Mouse (Mus musculus) heart, embryonic 14.5 days (tissue): Measurements from ENCODE around the gene Muc13. TPM values are rescaled to one million over a fixed set of nuclear protein-coding genes. Genes with fewer than 3 reads are reported as not detected.

Experiments used
- ATAC-seq: fragments of 200-750 bp; cut with Nextera tagmentation; 2 replicates; pipeline ENCODE4 v1.8.0; 2017; ENCODE audit warnings: low read depth, moderate TSS enrichment; ENCODE audit not compliant: insufficient number of reproducible peaks, insufficient read depth, low FRiP score
- H3K27ac ChIP-seq, 2 experiments: fragments of 200-500 bp in 1 of 2; fragments of 300-500 bp in 1 of 2; sonication (generic) in 1 of 2; replicated peaks in 1 of 2; 2 replicates each; pipeline ENCODE4 v1.5.1; 2012 to 2014; ENCODE audit warnings: low read depth in 2 of 2, low read length in 2 of 2, control low read depth in 1 of 2, mild to moderate bottlenecking in 1 of 2, mixed read lengths in 1 of 2; ENCODE audit not compliant: control insufficient read depth in 1 of 2, insufficient read depth in 1 of 2
- H3K27me3 ChIP-seq: fragments of 300-500 bp; sonication (generic); 2 replicates; pipeline ENCODE4 v1.6.1; 2014; ENCODE audit warnings: mild to moderate bottlenecking, low read length, control low read depth; ENCODE audit not compliant: control insufficient read depth, insufficient read depth
- H3K36me3 ChIP-seq: fragments of 300-500 bp; sonication (generic); 2 replicates; pipeline ENCODE4 v1.6.1; 2014; ENCODE audit warnings: mild to moderate bottlenecking, control low read depth, low read length, mixed read lengths; ENCODE audit not compliant: control insufficient read depth, insufficient read depth
- H3K4me1 ChIP-seq, 2 experiments: fragments of 200-500 bp in 1 of 2; fragments of 300-500 bp in 1 of 2; sonication (generic) in 1 of 2; 2 replicates each; pipeline ENCODE4 v1.6.1; 2012 to 2014; ENCODE audit warnings: low read length in 2 of 2, control low read depth in 1 of 2, mixed read lengths in 1 of 2; ENCODE audit not compliant: control insufficient read depth in 2 of 2, insufficient read depth in 2 of 2
- H3K4me2 ChIP-seq: fragments of 300-500 bp; sonication (generic); 2 replicates; pipeline ENCODE4 v1.6.1; 2014; ENCODE audit warnings: mild to moderate bottlenecking, low read length
- H3K4me3 ChIP-seq, 2 experiments: fragments of 200-500 bp in 1 of 2; fragments of 300-500 bp in 1 of 2; sonication (generic) in 1 of 2; 2 replicates each; pipeline ENCODE4 v1.5.1; 2012 to 2014; ENCODE audit warnings: low read length in 2 of 2, mild to moderate bottlenecking in 2 of 2, control low read depth in 1 of 2, low read depth in 1 of 2, moderate library complexity in 1 of 2; ENCODE audit not compliant: control insufficient read depth in 1 of 2, insufficient read depth in 1 of 2
- H3K9ac ChIP-seq: fragments of 300-500 bp; sonication (generic); 2 replicates; pipeline ENCODE4 v1.6.1; 2014; ENCODE audit warnings: mild to moderate bottlenecking, low read length
- H3K9me3 ChIP-seq: fragments of 300-500 bp; sonication (generic); 2 replicates; pipeline ENCODE4 v1.6.1; 2016; ENCODE audit warnings: low read length, control low read depth; ENCODE audit not compliant: control insufficient read depth
- WGBS: fragments of 180-500 bp; shearing (Covaris S2); extraction: QIAGEN DNeasy Blood & Tissue Kit; methylation state at CpG from one replicate; pipeline ENCODE4 v1.1.7; 2014; 5-methylcytosine and 5-hydroxymethylcytosine counted together
- polyA plus RNA-seq: library from polyadenylated mRNA; unstranded; fragments of >200 nt; fragmentation: Nextera tagmentation; extraction: Ambion mirVana; gene quantifications from 2 replicates; pipeline ENCODE4 v1.2.1, GENCODE M21; 2014

Gene Muc13
- polyA plus RNA-seq, 1 experiment from 2014 or later, result not detected

DNA sequence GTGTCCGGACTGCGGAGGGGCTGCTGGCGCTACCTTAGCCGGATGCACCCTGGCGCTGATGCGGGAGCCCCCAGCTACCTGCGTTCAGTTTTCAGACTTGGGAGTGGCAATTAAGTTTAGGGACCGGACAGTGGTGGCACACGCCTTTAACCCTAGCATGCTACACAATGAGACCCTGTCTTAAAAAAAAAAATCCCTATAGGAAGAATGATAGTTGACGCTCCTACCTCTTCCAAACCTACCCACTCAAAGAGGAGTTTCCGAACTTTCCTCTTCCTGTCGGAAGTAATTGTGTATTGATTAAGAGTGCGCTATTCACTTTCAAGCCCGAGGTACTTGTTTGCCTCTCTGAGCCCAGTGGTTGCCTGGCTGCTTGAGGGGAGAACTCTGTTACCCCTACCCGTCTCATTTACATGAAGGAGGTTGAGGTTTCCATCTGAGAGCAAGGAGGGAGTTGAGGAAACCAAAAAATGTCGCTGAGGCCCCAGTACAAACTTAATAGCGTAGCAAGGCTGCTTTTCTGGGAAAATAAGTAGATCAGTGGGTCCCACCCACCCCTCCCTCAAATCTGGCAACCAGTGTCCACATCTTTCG lies 36.8 kb downstream of the Muc13 start:
- Histone ChIP-seq H3K27me3 (no peaks in the 10 kb centered on the region), H3K4me2 (peak overlapping the region; percentile 83), H3K27ac (peak overlapping the region; percentile 73 to 88; a peak in 3 of 4 replicates), H3K9ac (peak overlapping the region; percentile 89), H3K36me3 (no peaks in the 10 kb centered on the region), H3K4me3 (peak overlapping the region; percentile 90), H3K9me3 (no peaks in the 10 kb centered on the region), H3K4me1 (peaks cover 11 to 24% of the 10 kb centered on the region in 2 experiments)
- 6% methylated on average over 18 of the region's 18 CpGs for WGBS
- no peak for ATAC-seq

DNA sequence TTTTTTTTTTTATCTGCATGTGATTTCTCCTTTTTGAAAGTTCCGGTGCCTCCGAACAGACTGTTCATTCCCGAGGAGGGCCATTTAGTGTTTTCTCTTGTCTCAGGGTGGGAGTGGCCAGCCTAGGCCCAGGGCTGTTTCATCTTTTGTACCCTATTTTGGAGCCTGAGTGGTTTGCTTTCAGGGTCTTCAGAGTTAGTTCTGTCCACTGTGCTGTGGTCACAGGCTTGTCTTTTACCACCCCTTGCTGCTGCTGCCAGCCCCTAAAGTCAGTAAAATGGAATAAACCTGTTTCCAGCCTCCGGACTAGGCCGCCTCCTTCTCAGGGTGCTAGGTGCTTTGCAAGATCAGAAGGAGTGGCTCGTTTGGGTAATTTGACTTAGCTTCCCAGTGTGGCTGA lies 38.2 kb downstream of the Muc13 start:
- ATAC-seq, result no peak
- Histone ChIP-seq H3K36me3 (no peaks in the 10 kb centered on the region), H3K4me2 (peak overlapping the region; percentile 86), H3K27me3 (no peaks in the 10 kb centered on the region), H3K27ac (peak overlapping the region in 1 of 2 experiments; percentile 46; a peak in 1 of 4 replicates), H3K4me1 (peaks cover 11 to 27% of the 10 kb centered on the region in 2 experiments), H3K9me3 (no peaks in the 10 kb centered on the region), H3K9ac (no peak overlapping the region), H3K4me3 (no peak overlapping the region)
- WGBS, result 70% methylated on average over 6 of the region's 6 CpGs

DNA sequence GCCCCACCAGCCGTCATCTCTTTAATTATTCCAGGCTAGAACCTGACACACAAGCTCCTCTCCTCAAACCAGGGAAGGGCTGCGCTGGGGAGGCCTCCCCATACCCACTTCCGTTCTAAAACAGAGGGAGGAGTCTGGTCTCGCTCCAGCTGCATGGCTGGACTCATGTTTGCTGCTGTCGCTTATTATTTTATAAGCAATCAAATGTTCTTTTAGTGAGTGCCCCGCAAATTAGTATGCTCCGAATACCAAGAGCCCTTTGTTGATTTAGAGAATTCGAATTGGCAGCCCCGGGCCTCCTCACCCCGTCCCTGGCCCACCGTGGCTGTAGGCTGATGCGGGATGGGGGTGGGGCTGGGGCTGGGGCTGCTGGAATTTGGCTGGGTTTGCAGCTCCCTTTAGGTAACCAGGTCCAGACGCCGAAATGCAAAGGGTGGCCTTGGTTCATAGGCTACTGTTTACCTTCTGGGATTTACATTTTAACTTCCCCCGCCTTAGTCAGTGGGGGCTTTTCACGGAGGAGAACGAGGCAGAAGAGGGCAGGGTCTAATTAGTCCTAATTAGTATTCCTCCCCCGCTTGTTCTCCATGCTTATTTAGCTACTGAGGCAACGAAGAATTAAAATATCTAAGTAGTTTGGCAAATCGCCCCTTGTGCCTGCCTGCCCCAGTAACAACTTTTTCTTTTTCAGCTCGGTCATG lies 39.0 kb downstream of the Muc13 start:
- Histone ChIP-seq H3K4me3 (peak overlapping the region; percentile 20 to 41), H3K4me1 (peaks cover 11 to 27% of the 10 kb centered on the region in 2 experiments), H3K27ac (peak overlapping the region in 1 of 2 experiments; percentile 68; a peak in 2 of 4 replicates), H3K9ac (peak overlapping the region; percentile 65), H3K27me3 (no peaks in the 10 kb centered on the region), H3K4me2 (peak overlapping the region; percentile 86), H3K36me3 (no peaks in the 10 kb centered on the region), H3K9me3 (no peaks in the 10 kb centered on the region)
- ATAC-seq, result no peak
- 7% methylated on average over 21 of the region's 21 CpGs for WGBS

DNA sequence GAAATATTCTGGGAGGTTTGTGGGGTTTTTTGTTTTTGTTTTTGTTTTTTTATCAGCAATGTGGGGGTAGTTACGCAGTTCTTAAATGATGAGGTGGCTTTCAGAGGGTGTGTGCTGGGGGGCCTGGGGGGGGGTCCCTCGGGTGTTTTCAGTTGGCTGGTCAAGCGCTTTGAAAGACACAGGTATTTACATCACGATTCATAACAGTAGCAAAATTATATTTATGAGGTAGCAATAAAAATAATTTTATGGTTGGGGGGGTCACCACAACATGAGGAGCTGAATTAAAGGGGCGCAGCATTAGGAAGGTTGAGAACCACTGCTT lies 39.6 kb downstream of the Muc13 start:
- Histone ChIP-seq H3K4me1 (peaks cover 11 to 27% of the 10 kb centered on the region in 2 experiments), H3K27ac (peak overlapping the region; percentile 68 to 69; a peak in 2 of 4 replicates), H3K4me3 (peak overlapping the region; percentile 24 to 41; a peak in 3 of 4 replicates), H3K36me3 (no peaks in the 10 kb centered on the region), H3K27me3 (no peaks in the 10 kb centered on the region), H3K9me3 (no peaks in the 10 kb centered on the region), H3K4me2 (peak overlapping the region; percentile 86), H3K9ac (peak overlapping the region; percentile 65)
- WGBS, result 12% methylated on average over 5 of the region's 5 CpGs
- no peak for ATAC-seq

DNA sequence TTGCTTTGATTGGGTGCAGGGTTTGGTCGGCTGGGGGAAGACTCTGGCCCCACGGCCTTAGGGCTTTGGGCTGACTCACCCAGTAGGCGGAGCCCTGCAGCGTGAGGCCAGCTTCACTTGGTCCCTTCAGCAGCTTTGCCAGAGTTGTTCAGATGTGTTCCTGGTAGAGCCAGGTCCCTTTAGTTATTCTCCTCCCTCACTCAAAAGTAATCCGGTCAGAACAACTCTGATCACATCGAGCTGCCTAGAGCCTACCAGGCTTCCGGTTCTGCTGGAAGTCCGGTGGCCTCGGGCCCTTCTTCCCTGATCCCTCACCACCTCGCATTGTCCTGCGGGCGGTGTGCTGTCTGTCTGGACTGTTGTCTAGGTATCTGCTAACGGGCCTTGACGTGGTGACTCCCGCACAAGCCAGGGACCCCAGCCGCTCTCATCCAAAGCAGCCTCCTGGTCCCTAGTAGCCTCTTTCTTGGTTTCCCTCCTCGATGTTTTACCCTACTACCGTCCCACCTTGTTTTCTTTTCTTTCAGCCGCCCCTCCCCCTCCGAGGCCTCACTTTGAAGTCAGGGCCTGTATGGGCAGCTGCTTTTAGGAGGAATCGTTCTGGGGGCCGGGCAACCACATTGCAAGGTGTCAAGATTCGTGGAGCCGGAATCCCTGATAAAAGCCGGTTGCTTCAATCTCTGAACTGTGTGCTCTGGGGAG lies 40.1 kb downstream of the Muc13 start:
- ATAC-seq, result 0 out of 2 replicates have a peak, but pooled peaks have one; percentile 52
- peak overlapping the region; percentile 24 to 41 for H3K4me3 ChIP-seq
- H3K4me2 ChIP-seq, result peak overlapping the region; percentile 86
- H3K4me1 ChIP-seq, result peaks cover 9 to 27% of the 10 kb centered on the region in 2 experiments
- peak overlapping the region; percentile 65 for H3K9ac ChIP-seq
- peak overlapping the region; percentile 68 to 69 for H3K27ac ChIP-seq
- WGBS, result 3% methylated on average over 25 of the region's 25 CpGs
- H3K27me3 ChIP-seq, result no peaks in the 10 kb centered on the region
- no peaks in the 10 kb centered on the region for H3K9me3 ChIP-seq
- H3K36me3 ChIP-seq, result no peaks in the 10 kb centered on the region

DNA sequence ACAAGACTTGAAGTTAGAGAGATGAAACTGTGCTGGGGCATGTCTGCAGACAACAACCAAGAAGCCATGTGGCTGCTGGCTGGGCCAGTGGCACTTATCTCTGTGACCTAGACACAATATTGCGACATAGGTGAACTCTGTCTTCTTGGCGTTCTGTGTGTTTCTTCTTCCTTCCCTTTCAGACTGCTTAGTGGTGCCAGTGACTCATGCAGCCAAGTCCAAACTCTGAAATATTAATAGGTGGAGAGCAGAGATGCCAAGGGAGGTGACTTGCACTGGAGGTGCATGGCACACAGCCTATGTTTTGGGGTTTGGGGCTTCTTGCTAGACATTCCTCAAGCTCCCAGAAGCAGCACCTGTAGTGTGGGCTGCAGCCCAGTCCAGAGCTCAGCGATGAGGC lies 42.8 kb downstream of the Muc13 start:
- no peaks in the 10 kb centered on the region for H3K36me3 ChIP-seq
- ATAC-seq, result no peak
- no peaks in the 10 kb centered on the region for H3K27me3 ChIP-seq
- no peaks in the 10 kb centered on the region for H3K9me3 ChIP-seq
- WGBS, result 67% methylated on average over 3 of the region's 3 CpGs
- peaks cover 11 to 36% of the 10 kb centered on the region in 2 experiments for H3K4me1 ChIP-seq
- H3K4me3 ChIP-seq, result no peak overlapping the region
- no peak overlapping the region for H3K9ac ChIP-seq
- no peak overlapping the region for H3K4me2 ChIP-seq
- no peak overlapping the region for H3K27ac ChIP-seq

DNA sequence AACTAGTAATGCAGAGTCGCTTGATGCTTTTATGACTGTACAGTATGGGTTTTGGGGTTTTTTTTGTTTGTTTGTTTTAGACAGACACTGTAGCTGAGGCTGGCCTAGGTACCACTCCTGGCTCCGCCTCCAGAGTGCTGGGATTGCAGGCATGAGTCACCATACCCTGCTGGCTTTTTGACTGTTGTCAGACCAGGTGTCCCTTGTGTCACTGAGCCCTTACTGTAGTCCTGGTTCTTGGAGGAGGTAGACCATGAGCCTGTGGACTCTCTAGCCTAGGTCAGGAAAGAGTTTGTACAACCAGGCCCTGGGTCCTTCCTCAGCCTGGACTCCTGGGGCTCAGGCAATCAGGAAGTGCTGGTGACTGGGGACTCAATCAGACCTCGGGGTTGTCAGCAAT lies 43.4 kb downstream of the Muc13 start:
- H3K27me3 ChIP-seq, result no peaks in the 10 kb centered on the region
- H3K36me3 ChIP-seq, result no peaks in the 10 kb centered on the region
- H3K4me1 ChIP-seq, result peaks cover 11 to 36% of the 10 kb centered on the region in 2 experiments
- H3K9ac ChIP-seq, result no peak overlapping the region
- 64% methylated on average over 3 of the region's 3 CpGs for WGBS
- H3K9me3 ChIP-seq, result no peaks in the 10 kb centered on the region
- no peak overlapping the region for H3K4me2 ChIP-seq
- H3K27ac ChIP-seq, result no peak overlapping the region
- H3K4me3 ChIP-seq, result no peak overlapping the region
- ATAC-seq, result no peak
